Mouse (Mus musculus): ENCODE measurements around the gene Asb11. TPM values are rescaled to one million over a fixed set of nuclear protein-coding genes. Genes with fewer than 3 reads are reported as not detected.

Asb11 gene
- total and polyA plus RNA-seq, 2 experiments from 2014 or later: not detected

- 94% methylated on average over 9 of the region's 9 CpGs for WGBS
- no peak overlapping the region for H3K4me2 ChIP-seq (ENCODE audit: low read depth, low read length, poor library complexity, severe bottlenecking)
- H3K27ac ChIP-seq (ENCODE audit: low read depth, low read length): no peak overlapping the region
- H3K9me3 ChIP-seq (ENCODE audit: low read length): no peaks in the 10 kb centered on the region
- no peak for TF ChIP-seq CTCF (IDR thresholded peaks at IDR 0.05)
- no peak overlapping the region for H3K4me3 ChIP-seq (ENCODE audit: low read depth, low read length)
- no peaks in the 10 kb centered on the region for H3K27me3 ChIP-seq (ENCODE audit: insufficient read depth, low read length)
- no peaks in the 10 kb centered on the region for H3K36me3 ChIP-seq (ENCODE audit: insufficient read depth, low read length)
- H3K9ac ChIP-seq (replicated peaks; ENCODE audit: low read length, poor library complexity, severe bottlenecking): no peak overlapping the region
- DNase-seq (ENCODE audit: low spot score) (no peak), ATAC-seq (ENCODE audit: low FRiP score) (no peak)
- H3K4me1 ChIP-seq (ENCODE audit: insufficient read depth, low read length): no peaks in the 10 kb centered on the region
These were observed 4.1 kb upstream of the Asb11 start for GRCm38 (mm10) chrX:164432682-164433081.

DNA sequence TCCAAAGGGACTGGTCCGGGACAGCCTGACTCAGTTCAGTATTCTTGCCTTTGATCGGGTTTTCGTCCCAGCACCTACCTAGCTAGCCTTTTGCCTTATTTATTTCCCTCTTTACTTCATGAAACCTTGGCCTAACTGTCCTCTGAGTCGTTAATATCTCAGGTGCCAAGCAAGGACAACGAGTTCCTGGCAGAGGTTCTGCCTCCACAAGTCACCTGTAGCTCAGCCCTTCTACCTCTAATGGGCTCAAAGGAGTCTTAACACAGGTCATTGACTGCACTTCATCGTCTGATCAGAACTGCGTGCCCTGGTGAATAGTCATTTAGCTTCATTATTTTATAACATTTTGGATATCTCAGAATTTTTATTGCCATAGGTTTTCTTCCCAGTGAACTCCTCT, 2.7 kb downstream of the Asb11 start:
- Histone ChIP-seq H3K27ac (ENCODE audit: low read depth, low read length) (no peak overlapping the region), H3K27me3 (ENCODE audit: insufficient read depth, low read length) (no peaks in the 10 kb centered on the region), H3K9me3 (ENCODE audit: low read length) (no peaks in the 10 kb centered on the region), H3K4me2 (ENCODE audit: low read depth, low read length, poor library complexity, severe bottlenecking) (no peak overlapping the region), H3K4me3 (ENCODE audit: low read depth, low read length) (no peak overlapping the region), H3K9ac (replicated peaks; ENCODE audit: low read length, poor library complexity, severe bottlenecking) (no peak overlapping the region), H3K36me3 (ENCODE audit: insufficient read depth, low read length) (no peaks in the 10 kb centered on the region), H3K4me1 (ENCODE audit: insufficient read depth, low read length) (no peaks in the 10 kb centered on the region)
- 89% methylated on average over 7 of the region's 7 CpGs for WGBS
- ATAC-seq (ENCODE audit: low FRiP score): no peak
- no peak for DNase-seq (ENCODE audit: low spot score)
- no peak for TF ChIP-seq CTCF (IDR thresholded peaks at IDR 0.05)

DNA sequence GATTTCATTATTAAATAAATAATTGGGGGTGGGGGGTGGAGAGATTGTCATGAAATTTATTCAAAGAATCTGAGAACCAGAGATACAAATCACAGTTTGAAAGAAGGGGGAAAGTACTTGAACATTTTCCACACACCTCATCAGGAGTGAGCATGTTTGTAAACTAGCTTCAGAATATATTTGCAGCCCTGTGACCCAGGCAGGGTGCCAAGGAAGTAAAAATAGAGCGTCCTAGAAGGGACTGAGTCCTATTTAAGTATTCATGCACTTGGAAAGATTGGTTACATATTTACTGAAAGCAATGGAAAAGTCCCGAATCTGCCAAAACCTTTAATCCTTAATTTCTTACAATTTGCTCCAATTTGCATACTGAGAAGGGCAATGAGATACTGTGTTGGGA, 3.3 kb downstream of the Asb11 start:
- Histone ChIP-seq H3K27ac (ENCODE audit: low read depth, low read length) (no peak overlapping the region), H3K9ac (replicated peaks; ENCODE audit: low read length, poor library complexity, severe bottlenecking) (no peak overlapping the region), H3K27me3 (ENCODE audit: insufficient read depth, low read length) (no peaks in the 10 kb centered on the region), H3K36me3 (ENCODE audit: insufficient read depth, low read length) (no peaks in the 10 kb centered on the region), H3K4me1 (ENCODE audit: insufficient read depth, low read length) (no peaks in the 10 kb centered on the region), H3K9me3 (ENCODE audit: low read length) (no peaks in the 10 kb centered on the region), H3K4me2 (ENCODE audit: low read depth, low read length, poor library complexity, severe bottlenecking) (no peak overlapping the region), H3K4me3 (ENCODE audit: low read depth, low read length) (no peak overlapping the region)
- WGBS: 71% methylated on average over 2 of the region's 2 CpGs
- DNase-seq (ENCODE audit: low spot score) (no peak), ATAC-seq (ENCODE audit: low FRiP score) (no peak)
- no peak for TF ChIP-seq CTCF (IDR thresholded peaks at IDR 0.05)

- DNase-seq (ENCODE audit: low spot score): no peak
- no peak for ATAC-seq (ENCODE audit: low FRiP score)
- H3K4me3 ChIP-seq (ENCODE audit: low read depth, low read length): no peak overlapping the region
- H3K9me3 ChIP-seq (ENCODE audit: low read length): no peaks in the 10 kb centered on the region
- H3K27me3 ChIP-seq (ENCODE audit: insufficient read depth, low read length): no peaks in the 10 kb centered on the region; the same call in 1 of the 2 replicates
- H3K36me3 ChIP-seq (ENCODE audit: insufficient read depth, low read length): no peaks in the 10 kb centered on the region
- no peak overlapping the region for H3K27ac ChIP-seq (ENCODE audit: low read depth, low read length)
- no peak overlapping the region for H3K9ac ChIP-seq (replicated peaks; ENCODE audit: low read length, poor library complexity, severe bottlenecking)
- no peak overlapping the region for H3K4me2 ChIP-seq (ENCODE audit: low read depth, low read length, poor library complexity, severe bottlenecking)
- no peaks in the 10 kb centered on the region for H3K4me1 ChIP-seq (ENCODE audit: insufficient read depth, low read length)
- 78% methylated on average over 3 of the region's 3 CpGs for WGBS
- no peak for TF ChIP-seq CTCF (IDR thresholded peaks at IDR 0.05)
These were observed 3.9 kb downstream of the Asb11 start for GRCm38 (mm10) chrX:164440703-164441102.

- H3K9ac ChIP-seq (replicated peaks; ENCODE audit: low read length, poor library complexity, severe bottlenecking): no peak overlapping the region
- ATAC-seq (ENCODE audit: low FRiP score): no peak
- no peak for TF ChIP-seq CTCF (IDR thresholded peaks at IDR 0.05)
- no peaks in the 10 kb centered on the region; the same call in 1 of the 2 replicates for H3K27me3 ChIP-seq (ENCODE audit: insufficient read depth, low read length)
- H3K4me3 ChIP-seq (ENCODE audit: low read depth, low read length): no peak overlapping the region
- 83% methylated on average over 3 of the region's 3 CpGs for WGBS
- no peak overlapping the region for H3K4me2 ChIP-seq (ENCODE audit: low read depth, low read length, poor library complexity, severe bottlenecking)
- H3K9me3 ChIP-seq (ENCODE audit: low read length): no peaks in the 10 kb centered on the region
- no peaks in the 10 kb centered on the region for H3K36me3 ChIP-seq (ENCODE audit: insufficient read depth, low read length)
- H3K27ac ChIP-seq (ENCODE audit: low read depth, low read length): no peak overlapping the region
- H3K4me1 ChIP-seq (ENCODE audit: insufficient read depth, low read length): no peaks in the 10 kb centered on the region
- DNase-seq (ENCODE audit: low spot score): no peak
These were observed 4.5 kb downstream of the Asb11 start for GRCm38 (mm10) chrX:164441306-164441705.

DNA sequence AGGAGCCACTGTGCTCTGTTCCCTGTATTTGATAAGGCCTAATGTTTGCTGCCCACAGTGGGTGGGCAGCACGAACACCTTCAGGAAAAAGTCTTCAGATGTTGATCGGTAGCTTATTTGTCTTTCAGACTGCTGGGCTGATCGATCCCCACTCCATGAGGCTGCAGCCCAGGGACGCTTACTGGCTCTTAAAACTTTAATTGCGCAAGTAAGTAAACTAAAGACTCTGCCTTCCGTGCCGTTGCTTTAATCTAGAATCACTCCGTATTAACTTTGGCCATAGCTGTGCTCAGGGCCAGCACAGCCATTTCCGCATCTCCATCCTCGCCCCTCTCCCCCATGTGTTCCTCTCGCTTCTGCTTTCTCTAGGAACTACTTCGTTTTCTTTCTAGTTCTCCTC, 8.8 kb downstream of the Asb11 start:
- DNase-seq (ENCODE audit: low spot score) (no peak), ATAC-seq (ENCODE audit: low FRiP score) (no peak)
- Histone ChIP-seq H3K4me1 (ENCODE audit: insufficient read depth, low read length) (no peaks in the 10 kb centered on the region), H3K9me3 (ENCODE audit: low read length) (no peaks in the 10 kb centered on the region), H3K9ac (replicated peaks; ENCODE audit: low read length, poor library complexity, severe bottlenecking) (no peak overlapping the region), H3K27ac (ENCODE audit: low read depth, low read length) (no peak overlapping the region), H3K27me3 (ENCODE audit: insufficient read depth, low read length) (no peaks in the 10 kb centered on the region; the same call in 1 of the 2 replicates), H3K4me2 (ENCODE audit: low read depth, low read length, poor library complexity, severe bottlenecking) (no peak overlapping the region), H3K4me3 (ENCODE audit: low read depth, low read length) (no peak overlapping the region), H3K36me3 (ENCODE audit: insufficient read depth, low read length) (no peaks in the 10 kb centered on the region)
- no peak for TF ChIP-seq CTCF (IDR thresholded peaks at IDR 0.05)
- 91% methylated on average over 12 of the region's 12 CpGs for WGBS

Measured in midbrain, postnatal 0 days (tissue).